Mouse (Mus musculus) urinary bladder, adult 2 months (tissue): Measurements from ENCODE around the gene Plod1. TPM values are rescaled to one million over a fixed set of nuclear protein-coding genes. Genes with fewer than 3 reads are reported as not detected.

Source experiments
- DNase-seq: peaks from one replicate; pipeline ENCODE4 v3.0.0; 2022; ENCODE audit warnings: low spot score
- polyA plus RNA-seq: library from polyadenylated mRNA; depleted of rRNA; stranded (reverse); fragments of >200 nt; gene quantifications from 2 replicates; pipeline ENCODE4 v1.2.3, GENCODE M21; 2012

Plod1 gene
- polyA plus RNA-seq, 1 experiment = 42.5 TPM

DNA sequence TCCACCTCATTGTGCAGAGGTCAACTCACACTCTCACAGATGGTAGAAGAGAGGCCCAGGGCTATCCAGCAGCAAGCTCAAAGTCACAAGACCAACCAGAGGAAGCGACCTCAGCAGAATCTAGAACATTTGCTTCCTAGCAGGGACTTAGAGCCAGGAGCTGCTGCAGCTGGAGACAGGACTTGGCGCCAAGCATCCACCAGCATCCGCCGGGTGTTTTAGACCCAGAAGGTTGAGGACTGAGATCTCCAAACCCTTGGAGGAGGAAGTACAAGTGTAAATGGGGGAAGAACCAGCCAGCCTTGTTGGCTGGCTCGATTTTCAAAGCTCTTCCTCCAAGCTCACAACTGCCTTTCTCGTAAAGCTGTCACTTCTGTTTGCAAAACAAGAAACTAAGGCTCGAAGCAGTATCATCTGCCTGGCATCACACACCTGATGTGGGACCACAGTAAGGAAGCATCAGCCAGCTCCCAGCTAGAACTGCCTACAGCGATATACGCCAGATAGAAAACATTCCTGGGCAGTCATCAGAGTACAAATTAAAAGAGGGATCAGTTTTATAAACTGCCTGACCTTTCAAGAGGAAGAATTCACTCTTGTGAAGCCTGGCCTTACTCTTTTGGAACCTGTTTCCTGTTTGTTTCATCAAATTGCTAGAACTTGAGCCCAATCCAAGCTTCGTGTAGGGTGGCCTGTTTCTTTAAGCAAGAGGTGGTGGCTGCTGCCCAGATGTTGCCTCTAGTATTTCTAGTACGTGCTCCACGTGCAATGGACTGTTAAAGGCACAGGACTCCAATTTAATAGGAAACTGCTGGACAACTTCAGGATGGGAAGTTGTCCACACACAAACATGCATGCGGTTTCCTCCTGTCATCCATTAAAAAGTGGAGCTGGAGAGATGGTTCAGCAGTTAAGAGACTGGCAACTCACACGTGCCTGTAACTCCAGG lies 1.9 kb upstream of the Plod1 start:
- DNase-seq = no peak

DNA sequence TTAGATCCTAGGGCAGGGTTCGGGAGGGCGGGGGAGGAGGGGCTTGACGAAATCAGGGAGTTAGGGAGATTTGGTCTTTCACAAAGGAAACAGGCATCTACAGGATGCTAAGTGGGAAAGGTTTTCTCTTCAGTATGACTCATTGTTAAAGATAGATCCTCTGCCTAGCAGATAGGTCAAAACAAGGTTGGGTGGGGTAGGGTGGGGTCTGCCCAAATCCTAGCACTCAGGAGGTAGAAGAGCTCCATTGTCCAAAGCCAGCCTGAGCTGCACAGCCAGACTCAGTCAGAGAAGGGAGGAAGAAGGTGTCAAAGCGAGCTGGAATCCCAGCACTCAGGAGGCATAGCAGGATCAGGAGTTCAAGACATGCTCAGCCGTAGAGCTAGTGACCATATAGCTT lies 919 bp upstream of the Plod1 start:
- no peak for DNase-seq

DNA sequence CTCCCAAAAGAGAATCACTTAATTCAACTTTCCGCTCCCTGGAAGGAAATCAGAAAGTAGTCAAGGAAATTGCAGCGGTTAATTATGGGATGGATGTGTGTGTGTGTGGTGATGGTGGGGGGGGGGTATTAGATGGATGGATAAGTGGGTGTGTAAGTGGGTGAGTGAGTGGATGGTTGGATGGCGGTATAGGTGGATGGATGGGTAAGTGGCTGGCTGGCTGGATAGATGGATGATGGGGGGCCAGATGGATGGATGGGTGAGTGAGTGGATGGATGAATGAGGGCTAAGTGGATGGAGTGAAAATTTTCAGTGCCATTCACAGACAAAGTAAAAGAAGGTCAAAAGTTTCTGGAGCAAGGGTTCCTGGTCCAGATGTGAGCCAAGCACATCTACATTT lies 454 bp upstream of the Plod1 start:
- DNase-seq = no peak

DNA sequence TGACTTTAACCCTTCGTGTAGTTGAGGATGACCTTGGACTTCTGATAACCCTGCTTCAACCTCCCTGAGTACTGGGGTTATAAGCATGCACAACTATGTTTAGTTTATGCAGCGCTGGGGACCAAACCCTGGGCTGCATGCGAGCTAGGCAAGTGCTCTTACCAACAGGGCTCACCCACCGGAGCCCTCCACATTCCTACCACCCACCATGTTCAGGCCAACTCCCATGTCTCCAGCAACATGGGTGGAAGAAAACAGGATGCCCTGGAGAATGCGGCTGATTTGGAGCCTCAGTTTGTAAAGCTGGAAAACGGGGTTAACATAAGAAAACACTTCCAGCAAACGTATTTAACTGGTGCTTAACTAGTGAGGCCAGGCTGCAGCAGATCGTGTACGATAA lies 663 bp downstream of the Plod1 start:
- DNase-seq = no peak

DNA sequence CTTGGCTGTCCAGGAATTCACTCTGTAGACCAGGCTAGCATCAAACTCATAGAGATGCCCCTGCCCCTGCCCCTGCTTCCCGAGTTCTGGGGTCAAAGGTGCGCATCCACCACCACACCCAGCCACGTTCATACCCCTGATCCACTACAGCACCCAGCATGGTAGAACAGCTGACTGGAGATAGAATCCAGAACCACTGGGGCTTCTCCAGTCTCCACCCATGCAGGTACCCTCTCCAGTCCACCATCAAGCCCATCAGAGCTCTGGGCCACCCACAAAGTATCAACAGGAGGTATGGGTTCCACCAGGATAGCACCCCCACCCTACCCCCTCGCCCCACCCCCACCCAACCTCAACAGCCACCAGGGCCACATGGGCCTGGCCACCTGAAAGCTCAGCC lies 2.0 kb downstream of the Plod1 start:
- no peak for DNase-seq

DNA sequence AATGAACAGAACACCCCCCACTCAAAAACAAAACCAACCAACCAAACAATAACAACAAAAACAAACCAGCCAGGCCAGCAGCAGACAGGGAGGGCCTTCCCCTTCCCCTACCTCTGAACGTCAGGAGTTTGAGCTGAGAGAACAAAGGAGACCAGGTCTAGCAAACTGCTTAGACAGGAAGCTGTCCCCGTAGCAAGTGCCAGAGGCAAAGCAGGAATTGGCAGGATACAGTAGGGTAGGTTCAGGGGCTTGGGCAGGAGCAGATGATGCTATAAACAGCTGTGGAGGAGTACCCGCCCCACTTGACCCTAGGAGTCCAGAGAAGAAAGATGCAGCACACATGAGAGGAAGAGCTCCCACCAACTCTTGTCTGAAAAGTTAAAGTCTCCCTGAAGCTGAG lies 2.4 kb downstream of the Plod1 start:
- DNase-seq = no peak

DNA sequence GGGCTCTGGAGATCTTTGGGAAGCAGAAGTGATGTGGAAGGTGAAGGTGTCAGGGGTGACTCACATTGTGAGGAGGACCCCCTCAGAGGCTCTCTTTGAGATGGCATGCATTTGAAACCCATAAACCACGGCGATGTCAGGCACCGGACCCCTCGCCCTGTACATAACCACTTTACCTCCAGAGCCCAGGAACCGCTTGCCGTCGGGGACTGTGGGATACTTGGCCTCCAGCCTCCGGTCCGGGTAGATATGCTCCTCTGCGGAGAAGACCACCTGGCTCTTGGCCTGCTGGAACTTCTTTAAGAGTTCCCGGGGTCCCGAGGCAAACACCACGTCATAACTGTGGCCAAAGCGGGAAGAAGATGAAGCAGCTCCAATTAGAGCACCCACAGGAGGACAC lies 5.6 kb downstream of the Plod1 start:
- DNase-seq = no peak

DNA sequence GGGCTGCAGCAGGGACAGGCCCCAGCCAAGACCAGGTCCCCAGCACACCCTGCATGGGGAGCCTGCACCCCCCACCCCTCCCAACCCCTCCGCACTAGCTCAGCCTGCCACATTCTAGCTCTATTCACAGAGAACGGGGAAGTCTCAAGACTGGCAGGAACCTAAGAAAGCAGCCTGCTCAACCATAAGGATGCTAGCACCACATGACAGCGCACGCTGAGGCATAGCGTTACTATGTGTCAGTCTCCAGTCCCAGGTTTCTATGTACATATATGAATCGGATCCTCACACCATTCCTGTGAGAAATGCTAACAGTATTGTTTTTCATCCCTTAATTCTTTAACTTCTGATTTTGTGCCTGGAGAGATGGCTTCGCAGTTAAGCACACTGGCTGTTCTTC lies 8.0 kb downstream of the Plod1 start:
- DNase-seq = no peak

DNA sequence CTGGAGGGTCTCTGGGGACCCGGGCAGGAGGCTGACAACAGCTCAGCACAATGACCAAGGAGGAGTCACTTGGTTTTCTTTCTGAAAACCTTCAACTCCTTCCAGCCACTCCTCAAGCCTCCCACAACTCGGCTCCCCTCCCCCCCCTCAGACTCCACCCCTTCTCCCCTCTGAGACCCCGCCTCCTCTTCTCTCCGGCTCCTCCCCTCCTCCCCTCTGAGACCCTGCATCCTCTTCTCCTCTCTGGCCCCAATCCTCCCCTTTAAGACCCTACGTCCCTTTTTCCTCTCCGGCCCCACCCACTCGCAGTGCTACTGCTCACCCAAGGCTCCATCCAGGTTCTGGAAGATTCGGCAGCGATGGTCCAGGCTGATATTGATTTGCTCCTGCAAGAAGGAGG lies 8.4 kb downstream of the Plod1 start:
- DNase-seq = no peak

DNA sequence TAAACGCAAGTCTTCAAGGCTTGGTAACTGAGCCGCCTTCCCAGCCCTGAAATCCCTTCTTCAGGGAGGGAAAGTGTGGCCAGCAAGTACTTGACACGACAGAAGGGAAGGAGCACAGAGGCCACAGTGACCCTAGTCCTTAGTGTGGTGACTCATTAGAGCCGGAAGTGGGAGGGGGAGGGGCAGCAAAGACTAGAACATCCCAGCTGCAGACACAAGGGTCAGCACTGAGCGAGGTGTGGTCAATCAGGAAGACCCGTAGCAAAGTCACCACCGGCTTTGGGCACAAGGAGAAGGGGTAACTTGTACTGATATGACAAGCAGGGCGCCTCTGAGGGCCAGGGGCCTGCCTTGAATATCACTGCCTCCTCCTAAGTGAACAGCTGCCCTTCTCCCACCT lies 8.9 kb downstream of the Plod1 start:
- no peak for DNase-seq

DNA sequence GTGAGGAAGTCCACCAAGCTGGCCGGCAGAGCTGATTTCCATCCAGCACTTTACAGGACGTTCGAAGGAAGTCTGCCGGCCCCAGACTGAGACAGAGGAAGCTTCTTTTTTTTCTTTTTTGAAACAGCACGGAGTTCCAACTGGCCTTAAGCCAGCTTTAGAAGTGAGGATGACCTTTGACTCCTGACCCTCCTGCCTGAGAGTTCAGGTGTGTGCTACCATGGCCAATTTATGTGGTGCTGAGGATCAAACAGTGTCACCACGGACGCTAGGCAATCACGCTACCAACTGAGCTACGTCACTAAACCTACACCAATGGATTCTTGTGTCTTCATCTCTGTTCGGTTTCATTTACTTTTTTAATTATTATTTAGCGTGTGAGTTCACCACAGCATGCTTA lies 14.2 kb downstream of the Plod1 start:
- DNase-seq = no peak

DNA sequence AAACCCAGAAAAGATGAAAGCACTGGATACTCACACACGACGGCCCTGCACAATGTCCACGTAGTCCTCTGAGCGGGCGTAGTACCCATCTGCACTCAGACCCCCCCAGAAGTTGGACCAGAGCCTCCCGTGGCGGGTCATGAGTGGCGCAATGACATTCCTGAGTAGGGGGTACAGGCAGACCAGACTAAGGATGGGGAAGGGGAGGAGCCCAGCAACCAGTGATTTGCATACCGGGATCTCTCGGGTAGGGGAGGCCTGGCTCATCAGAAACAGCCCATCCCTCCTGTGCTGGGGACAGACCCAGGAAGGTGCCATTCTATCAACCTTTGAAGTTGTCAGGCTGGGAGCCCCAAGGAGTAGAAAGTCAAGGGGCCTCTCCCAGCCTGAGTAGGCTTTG lies 15.6 kb downstream of the Plod1 start:
- DNase-seq = no peak

DNA sequence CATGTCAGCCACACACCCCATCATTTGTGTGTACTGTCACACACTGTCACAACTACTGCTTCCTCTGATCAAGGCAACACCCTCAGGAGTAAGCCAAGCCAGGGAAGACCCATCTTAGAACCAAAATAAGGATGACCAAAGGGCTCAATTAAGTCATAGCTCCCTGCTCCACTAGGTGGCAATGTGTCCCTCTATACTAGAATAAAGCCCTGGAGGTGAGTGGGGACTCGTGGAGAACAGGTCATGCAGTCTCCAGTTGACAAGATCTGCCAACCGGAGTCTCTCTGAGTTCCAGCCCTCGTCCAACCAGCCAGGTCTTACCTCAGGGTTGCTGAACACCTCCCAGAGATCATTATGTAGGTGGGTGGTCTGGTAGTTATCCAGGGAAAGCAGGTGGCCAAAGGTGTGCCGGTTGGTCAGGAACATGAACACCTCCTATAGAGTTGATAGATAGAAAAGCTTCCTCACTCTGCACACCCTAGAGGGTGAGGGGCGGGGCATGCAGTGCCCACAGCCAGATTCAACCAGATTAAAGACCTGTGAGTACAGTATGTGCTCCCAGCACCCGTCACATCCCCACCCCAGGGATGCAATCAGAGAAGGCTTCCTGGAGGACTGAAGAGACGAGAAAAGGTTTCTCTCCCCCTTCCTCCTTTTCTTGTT lies 18.0 kb downstream of the Plod1 start:
- DNase-seq = no peak

DNA sequence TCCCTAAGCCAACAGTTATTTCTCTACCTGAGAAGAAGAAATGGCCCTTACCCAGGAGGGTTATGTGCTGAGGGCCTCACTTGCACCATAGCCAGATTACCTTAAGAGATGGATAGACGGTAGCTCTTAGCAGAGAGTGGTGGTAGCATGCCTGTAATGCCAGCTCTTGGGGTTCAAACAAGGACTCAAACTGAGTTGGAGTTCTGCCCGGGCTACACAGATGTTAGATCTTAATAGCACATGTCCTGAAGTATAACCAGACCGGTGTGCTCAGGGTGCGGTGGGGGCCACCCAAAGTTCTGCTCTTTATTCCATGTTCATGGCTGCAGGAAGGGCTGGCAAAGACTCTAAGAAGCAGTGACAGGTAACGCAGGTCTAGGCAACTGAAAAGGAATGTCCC lies 27.1 kb downstream of the Plod1 start:
- no peak for DNase-seq

DNA sequence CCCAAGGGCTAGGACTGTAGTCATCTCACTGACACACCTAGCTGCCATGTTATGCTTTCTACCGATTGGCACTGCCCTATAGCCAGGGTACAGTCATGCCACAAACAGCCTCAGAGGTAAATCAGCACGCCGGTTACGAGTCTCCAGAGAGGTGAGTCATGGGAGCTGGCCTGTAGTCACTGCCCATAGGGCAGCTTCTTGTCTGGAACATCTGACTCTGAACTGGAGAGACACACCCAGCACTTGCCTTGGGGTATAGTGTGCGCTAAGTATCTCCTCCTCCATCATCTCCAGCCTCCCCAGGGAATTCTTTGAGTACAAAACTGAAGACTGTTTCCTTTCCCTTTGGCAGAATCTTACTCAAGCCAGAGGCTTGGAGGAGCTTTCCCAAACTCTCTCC lies 30.3 kb downstream of the Plod1 start:
- peak; percentile 34 for DNase-seq

DNA sequence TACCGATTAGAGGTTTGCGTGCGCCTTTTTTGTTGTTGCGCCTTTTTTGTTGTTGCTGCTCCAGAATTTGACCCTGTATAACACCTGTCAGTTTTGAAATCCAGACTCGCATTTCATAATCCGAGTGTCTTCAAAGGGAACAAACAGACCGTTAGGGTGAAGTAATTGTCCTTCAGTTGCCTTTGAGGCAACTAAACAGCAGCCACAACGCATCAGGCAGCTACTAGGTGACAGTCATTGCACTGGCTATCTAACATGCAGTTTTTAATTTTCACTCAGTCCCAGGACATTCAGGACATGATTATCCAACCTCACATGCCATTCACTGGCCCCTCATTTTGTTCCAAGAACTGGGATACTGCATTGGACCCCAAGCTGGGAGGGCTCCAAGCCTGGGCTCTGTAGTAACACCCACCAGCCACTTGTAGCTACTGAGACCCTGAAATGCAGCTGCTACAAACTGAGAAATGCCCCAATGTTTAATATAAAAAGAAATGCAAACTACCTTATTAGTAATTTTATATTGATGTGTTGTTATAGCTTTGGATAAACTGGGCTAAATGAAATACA lies 31.4 kb downstream of the Plod1 start:
- no peak for DNase-seq

DNA sequence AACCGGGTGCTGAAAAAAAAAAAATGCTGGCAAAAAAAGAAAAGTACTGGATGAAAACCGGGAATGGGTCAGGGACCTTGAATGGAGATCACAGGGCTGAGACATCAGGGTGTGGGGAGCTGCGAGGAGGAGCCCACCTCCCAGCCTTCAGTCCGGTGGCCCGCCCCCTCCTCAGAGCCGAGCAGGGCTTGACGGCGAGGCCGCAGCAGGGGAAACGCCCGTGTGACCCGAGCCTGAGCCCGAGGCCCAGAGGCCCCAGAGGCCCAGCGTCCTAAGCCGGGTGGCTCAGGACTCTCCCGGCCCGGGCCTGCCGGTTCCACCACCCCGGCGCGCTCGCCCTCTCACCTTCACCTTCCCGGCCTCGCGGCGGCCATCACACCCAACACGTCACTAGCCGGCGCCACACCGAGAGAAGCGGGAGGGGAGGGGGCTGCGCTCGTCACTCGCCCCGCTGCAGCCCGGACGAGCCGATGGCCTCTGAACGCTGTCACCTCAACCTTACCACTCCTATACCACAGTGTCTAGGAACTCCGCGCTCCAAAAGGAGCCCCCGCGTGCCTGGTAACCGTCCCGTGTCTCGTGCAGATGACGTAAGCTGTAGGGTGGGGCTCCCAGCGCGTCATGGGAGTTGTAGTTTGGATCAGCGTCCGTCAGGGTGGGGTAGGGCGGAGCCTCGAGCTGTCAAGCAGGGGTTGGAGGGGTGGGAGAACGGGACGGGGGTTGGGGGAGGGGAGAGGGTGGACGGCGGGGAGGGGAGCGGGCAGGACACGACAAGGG lies 32.1 kb downstream of the Plod1 start, which contains the start of gene Mfn2:
Gene Mfn2, minus strand, starts transcription at position 392 of the 777 bp plus-strand sequence.
- DNase-seq = peak; percentile 94

DNA sequence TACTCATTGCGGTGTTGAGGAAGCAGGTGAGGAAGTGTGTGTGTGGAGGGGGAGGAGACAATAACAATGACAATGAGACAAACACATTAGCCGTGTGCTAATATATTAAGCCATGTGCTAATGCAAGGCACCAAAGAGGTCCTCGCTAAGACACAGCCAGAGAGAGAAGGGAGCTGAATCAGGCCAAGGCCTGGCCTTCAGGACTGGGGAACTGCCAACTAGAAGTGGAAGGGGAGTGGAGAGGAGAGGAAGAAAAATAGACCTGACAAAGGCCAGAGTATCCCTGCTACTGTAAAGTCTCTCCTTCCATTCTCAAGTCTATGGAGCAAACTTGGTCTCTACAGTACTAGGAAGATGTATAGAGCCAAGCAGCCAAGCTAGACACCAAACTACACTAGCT lies 33.0 kb downstream of the Plod1 start:
- no peak for DNase-seq

DNA sequence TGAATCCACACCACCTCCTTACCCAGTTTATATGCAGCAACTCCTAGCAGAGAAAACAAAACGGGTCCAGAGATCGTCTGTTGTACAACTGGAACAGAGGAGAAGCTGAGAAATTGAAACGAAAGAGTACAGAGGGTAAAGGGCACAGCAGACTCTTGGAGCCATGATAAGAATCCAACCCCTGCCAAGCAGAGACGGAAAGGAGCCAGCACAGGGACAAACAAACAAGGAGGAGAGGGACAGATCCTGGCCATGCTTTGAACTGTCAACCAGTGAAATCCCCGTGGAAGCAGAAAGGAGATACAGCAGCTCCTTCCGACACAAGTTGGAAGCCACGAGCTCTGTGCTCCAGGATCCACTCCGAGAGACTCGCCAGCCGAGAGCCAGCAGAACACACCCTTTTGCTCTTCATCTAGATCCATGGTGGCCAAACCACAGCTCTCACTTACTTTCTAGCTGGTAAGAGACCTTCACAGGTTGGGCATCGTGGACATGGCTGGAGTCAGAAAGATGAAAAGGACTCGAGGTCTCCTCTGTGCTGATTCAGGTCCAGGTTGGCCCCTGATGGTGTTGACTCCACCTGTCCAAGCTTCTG lies 33.6 kb downstream of the Plod1 start:
- no peak for DNase-seq

DNA sequence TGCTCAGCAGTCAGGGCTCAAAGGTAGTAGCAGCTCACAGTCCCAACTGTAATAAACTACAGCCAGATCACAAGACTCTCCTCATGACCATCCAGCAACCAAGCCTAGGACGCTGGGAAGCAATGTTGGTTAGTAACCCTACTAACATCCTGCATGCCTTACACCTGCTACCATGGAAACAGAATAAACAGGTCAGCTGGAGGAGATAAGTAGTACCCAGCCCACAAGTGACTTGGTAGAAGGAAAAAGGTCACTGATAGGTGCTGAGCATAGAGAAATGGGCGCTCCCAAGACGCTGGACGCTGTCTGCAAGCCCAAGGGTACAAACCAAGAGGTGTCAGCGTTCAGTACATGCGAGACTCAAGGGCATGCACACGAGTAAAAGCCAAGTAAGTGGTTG lies 36.1 kb downstream of the Plod1 start:
- no peak for DNase-seq

DNA sequence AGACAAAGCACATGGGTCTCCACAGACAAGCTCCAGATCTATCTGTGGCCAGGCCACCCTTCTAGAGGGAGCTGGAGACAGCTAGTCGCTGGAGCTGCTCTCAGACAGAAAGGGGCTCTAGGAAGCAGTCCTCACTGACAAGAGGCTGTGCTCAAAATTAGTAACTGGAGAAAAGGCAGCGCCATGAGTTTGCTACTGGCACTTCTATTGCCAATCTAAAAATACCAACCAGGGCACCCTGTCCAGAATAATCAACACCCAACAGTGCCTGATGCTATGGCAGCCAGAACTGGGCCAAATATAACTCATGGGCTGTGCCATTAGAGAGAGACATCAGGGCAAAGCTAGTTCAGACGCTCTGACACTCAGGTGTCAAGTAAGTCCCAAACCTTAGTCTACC lies 39.2 kb downstream of the Plod1 start:
- DNase-seq = no peak

DNA sequence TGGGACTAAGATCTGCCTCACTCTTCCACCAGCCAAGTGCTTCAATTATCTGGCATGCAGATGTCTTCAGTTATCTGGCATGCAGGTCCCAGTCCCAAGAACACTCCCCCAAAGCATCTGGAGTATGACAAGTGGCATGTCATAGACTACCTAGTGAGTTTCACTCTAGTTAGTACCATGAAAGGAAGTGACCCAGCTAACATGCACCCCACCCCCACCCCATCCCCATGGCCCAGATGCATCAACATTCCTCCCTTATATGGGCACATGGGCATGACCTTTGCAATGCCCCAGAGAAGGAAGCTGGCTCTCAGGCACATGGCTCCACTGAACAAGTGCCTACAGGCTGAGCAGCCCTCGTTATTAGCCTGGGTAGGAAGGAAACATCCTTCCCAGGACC lies 40.2 kb downstream of the Plod1 start:
- DNase-seq = no peak
